Mouse (Mus musculus): Measurements from ENCODE around the gene Col1a2. TPM values are rescaled to one million over a fixed set of nuclear protein-coding genes. Genes with fewer than 3 reads are reported as not detected.

Gene Col1a2
- total RNA-seq, 4 experiments from 2014 or later: 37.7 to 60.4 (median 58.0) TPM

GRCm38 (mm10) chr6:4587946-4588345 is 83.3 kb downstream of the Col1a2 start:
- no peak for DNase-seq (ENCODE audit: low spot score)

- no peak for DNase-seq (ENCODE audit: low spot score)
Observed at GRCm38 (mm10) chr6:4588722-4589121, 84.1 kb downstream of the Col1a2 start.

GRCm38 (mm10) chr6:4590089-4590488 is 85.5 kb downstream of the Col1a2 start:
- DNase-seq (ENCODE audit: low spot score): no peak

Other genes starting within 250 kb of the Col1a2 start
- 10 to 100 TPM; 19.4 to 21.6 (median 20.5) TPM for gene Casd1, start 96.0 kb downstream of the Col1a2 start, total RNA-seq (2022)
- 10 to 100 TPM; 15.6 to 19.6 (median 17.3) TPM for gene Sgce, start 242.4 kb downstream of the Col1a2 start, total RNA-seq (2022)
- gene Peg10, start 242.5 kb downstream of the Col1a2 start, total RNA-seq (2022): 1 to 10 TPM in 2 of 4 experiments, under 1 TPM in 2; 0.83 to 1.2 (median 1.0) TPM